Mouse (Mus musculus) liver, embryonic 13.5 days (tissue): ENCODE data around the gene Rasgef1b. TPM values are rescaled to one million over a fixed set of nuclear protein-coding genes. Genes with fewer than 3 reads are reported as not detected.

Experiments used
- ATAC-seq: fragments of 200-750 bp; cut with Nextera tagmentation; 2 replicates; pipeline ENCODE4 v1.8.0; 2017; ENCODE audit warnings: low read depth, mild to moderate bottlenecking, moderate number of reproducible peaks, moderate library complexity
- DNase-seq: peaks from one replicate; pipeline ENCODE4 v3.0.0; 2022
- H3K27ac ChIP-seq: fragments of 300-500 bp; sonication (generic); 2 replicates; pipeline ENCODE4 v1.5.1; 2015; ENCODE audit warnings: moderate library complexity, mild to moderate bottlenecking, inconsistent platforms
- H3K27me3 ChIP-seq: fragments of 300-500 bp; sonication (generic); 2 replicates; pipeline ENCODE4 v1.6.1; 2015; ENCODE audit warnings: mild to moderate bottlenecking, inconsistent platforms
- H3K36me3 ChIP-seq: fragments of 300-500 bp; sonication (generic); 2 replicates; pipeline ENCODE4 v1.6.1; 2015; ENCODE audit warnings: mild to moderate bottlenecking, inconsistent platforms
- H3K4me1 ChIP-seq: fragments of 300-500 bp; sonication (generic); replicated peaks from 2 replicates; pipeline ENCODE4 v1.6.1; 2015; ENCODE audit warnings: inconsistent platforms
- H3K4me2 ChIP-seq: fragments of 300-500 bp; sonication (generic); 2 replicates; pipeline ENCODE4 v1.6.1; 2015; ENCODE audit warnings: inconsistent platforms, mild to moderate bottlenecking, moderate library complexity
- H3K4me3 ChIP-seq: fragments of 300-500 bp; sonication (generic); replicated peaks from 2 replicates; pipeline ENCODE4 v1.5.1; 2015; ENCODE audit warnings: mild to moderate bottlenecking, inconsistent platforms
- H3K9ac ChIP-seq: fragments of 300-500 bp; sonication (generic); 2 replicates; pipeline ENCODE4 v1.6.1; 2015; ENCODE audit warnings: mild to moderate bottlenecking, inconsistent platforms
- H3K9me3 ChIP-seq: fragments of 300-500 bp; sonication (generic); replicated peaks from 2 replicates; pipeline ENCODE4 v1.6.1; 2016; ENCODE audit warnings: inconsistent platforms
- WGBS: fragments of 180-500 bp; shearing (Covaris S2); methylation state at CpG from one replicate; pipeline ENCODE4 v1.1.7; 2015; ENCODE audit not compliant: insufficient replicate concordance; 5-methylcytosine and 5-hydroxymethylcytosine counted together
- polyA plus RNA-seq: library from polyadenylated mRNA; unstranded; fragments of >200 nt; fragmentation: Nextera tagmentation; extraction: Ambion mirVana; gene quantifications from 2 replicates; pipeline ENCODE4 v1.2.1, GENCODE M21; 2015

Gene Rasgef1b
- polyA plus RNA-seq, 1 experiment from 2014 or later = 4.3 TPM

GRCm38 (mm10) chr5:99320783-99321182, 408.1 kb downstream of the Rasgef1b start:
- Histone ChIP-seq H3K27ac (no peak overlapping the region), H3K4me3 (no peak overlapping the region), H3K4me2 (no peak overlapping the region), H3K4me1 (no peaks in the 10 kb centered on the region), H3K36me3 (no peaks in the 10 kb centered on the region), H3K27me3 (no peaks in the 10 kb centered on the region), H3K9ac (no peak overlapping the region), H3K9me3 (no peaks in the 10 kb centered on the region)
- ATAC-seq (no peak), DNase-seq (no peak)
- 29% methylated on average over 4 of the region's 4 CpGs for WGBS

- Histone ChIP-seq H3K9ac (no peak overlapping the region), H3K9me3 (no peaks in the 10 kb centered on the region), H3K27me3 (no peaks in the 10 kb centered on the region), H3K27ac (no peak overlapping the region), H3K36me3 (no peaks in the 10 kb centered on the region), H3K4me2 (no peak overlapping the region), H3K4me1 (no peaks in the 10 kb centered on the region), H3K4me3 (no peak overlapping the region)
- 62% methylated on average over 4 of the region's 4 CpGs for WGBS
- DNase-seq (no peak), ATAC-seq (no peak)
These were observed 430.9 kb downstream of the Rasgef1b start for GRCm38 (mm10) chr5:99297939-99298338.

- ATAC-seq (no peak), DNase-seq (no peak)
- no peak overlapping the region for H3K27ac ChIP-seq
- H3K36me3 ChIP-seq = no peaks in the 10 kb centered on the region
- H3K9me3 ChIP-seq = no peaks in the 10 kb centered on the region
- H3K4me3 ChIP-seq = no peak overlapping the region
- peaks cover 4% of the 10 kb centered on the region for H3K4me1 ChIP-seq
- H3K4me2 ChIP-seq = no peak overlapping the region
- 67% methylated on average over 2 of the region's 2 CpGs for WGBS
- no peak overlapping the region for H3K9ac ChIP-seq
- H3K27me3 ChIP-seq = no peaks in the 10 kb centered on the region
These were observed 432.5 kb downstream of the Rasgef1b start for GRCm38 (mm10) chr5:99296348-99296747.

GRCm38 (mm10) chr5:99292287-99292851, 436.5 kb downstream of the Rasgef1b start:
- 67% methylated on average over 10 of the region's 10 CpGs for WGBS
- no peak overlapping the region for H3K9ac ChIP-seq
- no peak for DNase-seq
- H3K27me3 ChIP-seq = no peaks in the 10 kb centered on the region
- no peak overlapping the region for H3K27ac ChIP-seq
- no peaks in the 10 kb centered on the region for H3K9me3 ChIP-seq
- H3K36me3 ChIP-seq = no peaks in the 10 kb centered on the region
- H3K4me2 ChIP-seq = no peak overlapping the region
- no peak overlapping the region for H3K4me3 ChIP-seq
- ATAC-seq = no peak
- H3K4me1 ChIP-seq = peaks cover 9% of the 10 kb centered on the region

- 15% methylated on average over 12 of the region's 12 CpGs for WGBS
- no peak for DNase-seq
- Histone ChIP-seq H3K27ac (no peak overlapping the region), H3K27me3 (no peaks in the 10 kb centered on the region), H3K36me3 (no peaks in the 10 kb centered on the region), H3K9me3 (no peaks in the 10 kb centered on the region), H3K4me3 (no peak overlapping the region), H3K4me1 (peaks cover 9% of the 10 kb centered on the region), H3K9ac (no peak overlapping the region), H3K4me2 (no peak overlapping the region)
- ATAC-seq = no peak
These were observed 437.6 kb downstream of the Rasgef1b start for GRCm38 (mm10) chr5:99291084-99291830.

- H3K9ac ChIP-seq = no peak overlapping the region
- H3K4me1 ChIP-seq = peaks cover 9% of the 10 kb centered on the region
- no peak for DNase-seq
- no peak overlapping the region for H3K4me3 ChIP-seq
- H3K4me2 ChIP-seq = no peak overlapping the region
- 54% methylated on average over 4 of the region's 4 CpGs for WGBS
- no peaks in the 10 kb centered on the region for H3K27me3 ChIP-seq
- H3K27ac ChIP-seq = no peak overlapping the region
- no peaks in the 10 kb centered on the region for H3K9me3 ChIP-seq
- ATAC-seq = no peak
- no peaks in the 10 kb centered on the region for H3K36me3 ChIP-seq
These were observed 440.6 kb downstream of the Rasgef1b start for GRCm38 (mm10) chr5:99288262-99288661.

GRCm38 (mm10) chr5:99287647-99288185, 441.1 kb downstream of the Rasgef1b start:
- no peak for ATAC-seq
- no peak overlapping the region for H3K27ac ChIP-seq
- peaks cover 9% of the 10 kb centered on the region for H3K4me1 ChIP-seq
- H3K9ac ChIP-seq = no peak overlapping the region
- 58% methylated on average over 6 of the region's 6 CpGs for WGBS
- no peaks in the 10 kb centered on the region for H3K27me3 ChIP-seq
- H3K36me3 ChIP-seq = no peaks in the 10 kb centered on the region
- H3K4me3 ChIP-seq = no peak overlapping the region
- H3K9me3 ChIP-seq = no peaks in the 10 kb centered on the region
- DNase-seq = no peak
- no peak overlapping the region for H3K4me2 ChIP-seq

GRCm38 (mm10) chr5:99286575-99286974, 442.3 kb downstream of the Rasgef1b start:
- no peaks in the 10 kb centered on the region for H3K9me3 ChIP-seq
- no peak overlapping the region for H3K9ac ChIP-seq
- H3K27ac ChIP-seq = no peak overlapping the region
- H3K27me3 ChIP-seq = no peaks in the 10 kb centered on the region
- peaks cover 8% of the 10 kb centered on the region for H3K4me1 ChIP-seq
- WGBS = 75% methylated on average over 6 of the region's 6 CpGs
- no peak for ATAC-seq
- H3K4me3 ChIP-seq = no peak overlapping the region
- no peaks in the 10 kb centered on the region for H3K36me3 ChIP-seq
- DNase-seq = no peak
- no peak overlapping the region for H3K4me2 ChIP-seq

GRCm38 (mm10) chr5:99286024-99286423, 442.8 kb downstream of the Rasgef1b start:
- 71% methylated on average over 6 of the region's 6 CpGs for WGBS
- no peak for ATAC-seq
- H3K4me1 ChIP-seq = peaks cover 2% of the 10 kb centered on the region; the same call in 1 of the 2 replicates
- no peaks in the 10 kb centered on the region for H3K36me3 ChIP-seq
- H3K27me3 ChIP-seq = no peaks in the 10 kb centered on the region
- H3K9me3 ChIP-seq = no peaks in the 10 kb centered on the region
- H3K4me2 ChIP-seq = no peak overlapping the region
- no peak for DNase-seq
- H3K4me3 ChIP-seq = no peak overlapping the region
- no peak overlapping the region for H3K9ac ChIP-seq
- no peak overlapping the region for H3K27ac ChIP-seq

GRCm38 (mm10) chr5:99284369-99284768, 444.5 kb downstream of the Rasgef1b start:
- Histone ChIP-seq H3K4me3 (no peak overlapping the region), H3K27ac (no peak overlapping the region), H3K4me1 (no peaks in the 10 kb centered on the region), H3K9me3 (no peaks in the 10 kb centered on the region), H3K4me2 (no peak overlapping the region), H3K36me3 (no peaks in the 10 kb centered on the region), H3K9ac (no peak overlapping the region), H3K27me3 (no peaks in the 10 kb centered on the region)
- DNase-seq (no peak), ATAC-seq (no peak)
- 69% methylated on average over 7 of the region's 7 CpGs for WGBS

GRCm38 (mm10) chr5:99283636-99284035, 445.2 kb downstream of the Rasgef1b start:
- Histone ChIP-seq H3K4me2 (no peak overlapping the region), H3K4me1 (no peaks in the 10 kb centered on the region), H3K4me3 (no peak overlapping the region), H3K36me3 (no peaks in the 10 kb centered on the region), H3K9ac (no peak overlapping the region), H3K27ac (no peak overlapping the region), H3K9me3 (no peaks in the 10 kb centered on the region), H3K27me3 (no peaks in the 10 kb centered on the region)
- DNase-seq (no peak), ATAC-seq (no peak)
- 37% methylated on average over 3 of the region's 3 CpGs for WGBS

- Histone ChIP-seq H3K9ac (no peak overlapping the region), H3K4me1 (no peaks in the 10 kb centered on the region), H3K9me3 (no peaks in the 10 kb centered on the region), H3K27me3 (peaks cover 4% of the 10 kb centered on the region; the same call in 1 of the 2 replicates), H3K36me3 (no peaks in the 10 kb centered on the region), H3K27ac (no peak overlapping the region), H3K4me2 (no peak overlapping the region), H3K4me3 (no peak overlapping the region)
- ATAC-seq (no peak), DNase-seq (no peak)
- 73% methylated on average over 5 of the region's 5 CpGs for WGBS
These were observed 448.3 kb downstream of the Rasgef1b start for GRCm38 (mm10) chr5:99280536-99280935.
